Mouse (Mus musculus) heart, adult 9 months (tissue): ENCODE measurements around the gene Rpl13.
A peak's percentile ranks its signal among the peaks of the same experiment; 100 is the strongest.

Experiments used
- DNase-seq, 2 experiments: peaks; one replicate each; pipeline ENCODE4 v3.0.0; 2022; ENCODE audit warnings: low spot score in 2 of 2

Rpl13 gene

DNA sequence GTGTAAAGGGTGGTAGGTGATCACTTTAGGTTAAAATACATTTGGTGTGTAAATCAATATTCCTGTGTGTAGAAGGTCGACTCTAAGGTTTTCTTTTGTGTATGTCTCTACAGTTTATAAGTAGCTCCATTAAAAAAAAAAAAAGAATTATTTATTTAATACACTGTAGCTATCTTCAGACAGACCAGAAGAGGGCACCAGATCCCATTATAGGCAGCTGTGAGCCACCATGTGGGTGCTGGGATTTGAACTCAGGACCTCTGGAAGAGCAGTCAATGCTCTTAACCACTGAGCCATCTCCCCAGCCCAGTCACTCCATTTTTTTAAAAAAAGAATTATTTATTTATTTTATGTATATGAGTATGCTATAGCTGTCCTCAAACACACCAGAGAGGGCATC, 5.9 kb downstream of the Rpl13 start:
- no peak for DNase-seq

DNA sequence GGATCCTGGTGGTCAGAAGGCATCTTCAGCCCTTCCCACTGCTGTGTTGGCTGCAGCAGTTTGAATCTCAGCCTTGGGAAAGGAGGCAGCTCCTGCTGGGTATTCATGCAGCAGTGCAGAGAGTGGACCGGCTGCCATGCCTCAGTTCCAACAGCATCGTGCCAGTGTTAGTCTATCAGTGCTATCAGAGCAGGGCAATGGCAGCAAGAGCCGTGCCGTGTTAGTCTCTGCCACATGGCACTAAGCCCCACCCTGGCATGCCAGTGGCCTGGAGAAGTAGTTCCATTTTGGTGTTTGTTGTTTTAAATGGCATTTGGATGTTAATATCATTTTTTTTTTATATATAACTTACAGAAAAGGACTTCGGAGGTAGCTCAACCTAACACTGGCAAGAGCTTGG, 6.8 kb downstream of the Rpl13 start:
- no peak for DNase-seq

DNA sequence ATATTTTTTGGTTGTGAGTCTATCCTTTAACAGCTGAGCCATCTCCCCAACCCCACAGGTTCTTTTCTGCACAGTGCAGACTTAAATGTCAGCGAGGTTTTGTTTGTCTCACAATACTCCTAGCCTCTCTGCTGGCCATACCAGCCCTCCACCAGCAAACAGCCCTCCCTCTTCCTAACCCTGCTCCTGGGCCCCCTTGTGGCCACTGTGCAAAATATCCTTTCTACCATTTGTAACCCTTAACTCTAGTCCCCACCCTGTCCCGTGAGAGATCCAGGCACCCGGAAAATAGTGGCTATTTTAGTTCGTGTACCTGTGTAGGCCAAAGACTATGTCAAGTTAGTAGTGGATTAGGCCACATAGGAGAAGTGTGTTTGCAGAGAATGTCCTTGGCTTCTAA, 8.5 kb downstream of the Rpl13 start:
- no peak for DNase-seq

DNA sequence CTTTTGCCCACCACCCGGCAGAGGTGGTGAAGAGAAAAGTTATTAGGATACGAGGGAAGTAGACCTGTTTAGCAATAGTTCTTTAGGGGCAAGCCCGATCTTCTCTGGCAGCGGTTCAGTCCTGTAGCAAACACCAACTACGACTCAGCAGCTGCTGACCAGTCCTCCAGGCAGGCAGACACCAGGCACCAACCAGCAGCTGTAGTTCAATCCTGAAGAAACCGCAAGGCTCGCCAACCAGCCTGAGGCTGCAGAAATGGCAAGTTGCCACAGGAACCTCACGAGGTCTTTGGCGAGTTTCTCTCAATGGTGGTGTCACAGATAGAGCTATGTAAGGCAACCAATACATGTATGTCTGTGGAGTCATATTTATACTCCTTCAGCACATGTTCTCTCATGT, 10.7 kb downstream of the Rpl13 start:
- no peak for DNase-seq

DNA sequence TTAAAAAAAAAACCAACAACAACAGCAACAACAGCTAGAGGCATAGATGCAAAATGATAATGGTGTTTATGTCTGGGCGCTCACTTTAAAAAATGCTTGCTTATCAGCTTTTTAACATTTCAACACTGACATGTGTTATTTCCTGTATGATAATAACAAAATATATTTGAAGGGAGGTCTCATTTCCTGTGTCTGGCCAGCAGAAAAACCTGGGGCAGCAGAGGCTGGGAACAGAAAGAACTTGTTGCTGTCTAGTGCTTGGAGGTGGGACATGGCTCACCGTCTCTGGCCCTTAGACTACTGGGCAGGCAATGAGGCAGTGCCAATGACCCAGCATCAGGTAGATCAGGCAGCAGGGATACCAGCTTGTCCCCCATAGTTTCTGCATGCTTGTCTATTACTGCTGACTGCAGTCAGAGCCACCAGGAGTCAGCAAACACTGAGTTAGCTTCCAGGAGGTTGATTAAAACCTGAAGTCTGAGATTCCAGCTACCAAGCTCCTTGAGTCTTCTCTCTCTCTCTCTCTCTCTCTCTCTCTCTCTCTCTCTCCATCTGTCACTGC, 11.8 kb downstream of the Rpl13 start:
- DNase-seq: no peak

DNA sequence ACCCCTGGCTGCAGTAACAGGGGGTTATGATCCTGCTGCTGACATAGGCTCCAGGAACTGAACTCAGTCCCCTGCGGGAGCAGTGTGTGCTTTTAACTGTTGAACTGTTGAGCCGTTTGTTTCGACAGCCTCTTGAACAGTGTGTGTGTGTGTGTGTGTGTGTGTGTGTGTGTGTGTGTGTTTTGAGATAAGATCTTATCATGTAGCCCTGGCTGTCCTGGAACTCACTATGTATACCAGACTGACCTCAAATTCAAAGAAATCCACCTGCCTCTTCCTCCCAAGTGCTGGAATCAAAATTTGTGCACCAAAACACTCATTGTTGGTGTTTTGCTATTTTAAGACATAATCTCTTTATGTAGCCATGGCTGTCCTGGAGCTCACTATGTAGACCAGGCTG, 12.5 kb downstream of the Rpl13 start:
- DNase-seq: no peak

DNA sequence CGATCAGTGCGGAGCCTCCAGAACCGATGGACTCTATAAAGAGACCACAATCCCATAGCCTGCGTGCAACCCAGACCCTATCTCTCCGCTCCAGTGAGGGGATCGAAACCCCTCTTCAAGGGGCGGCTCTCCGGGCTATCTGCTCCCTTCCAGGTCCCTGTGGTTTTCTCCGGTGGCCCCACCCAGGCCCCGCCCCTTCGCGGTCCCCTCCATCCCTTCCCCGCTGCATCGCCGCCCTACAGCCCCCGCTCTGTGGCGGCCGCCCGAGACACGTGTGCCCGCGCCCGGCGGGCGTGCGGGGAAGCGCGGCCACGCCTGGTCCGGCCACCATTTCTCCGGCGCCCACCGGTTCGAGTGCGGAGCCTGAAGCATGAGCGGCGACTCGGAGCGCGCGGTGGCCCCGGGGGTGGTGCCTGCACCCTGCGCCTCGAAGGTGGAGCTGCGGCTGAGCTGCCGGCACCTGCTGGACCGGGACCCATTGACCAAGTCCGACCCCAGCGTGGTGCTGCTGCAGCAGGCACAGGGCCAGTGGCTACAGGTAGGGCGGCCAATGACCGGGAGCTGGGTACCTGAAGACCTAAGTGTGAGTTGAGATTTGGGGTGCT, 15.1 kb downstream of the Rpl13 start, which contains the start of gene Cpne7:
Cpne7 (plus strand) TSS at position 248 of the 605 bp plus-strand sequence.
- DNase-seq: no peak

DNA sequence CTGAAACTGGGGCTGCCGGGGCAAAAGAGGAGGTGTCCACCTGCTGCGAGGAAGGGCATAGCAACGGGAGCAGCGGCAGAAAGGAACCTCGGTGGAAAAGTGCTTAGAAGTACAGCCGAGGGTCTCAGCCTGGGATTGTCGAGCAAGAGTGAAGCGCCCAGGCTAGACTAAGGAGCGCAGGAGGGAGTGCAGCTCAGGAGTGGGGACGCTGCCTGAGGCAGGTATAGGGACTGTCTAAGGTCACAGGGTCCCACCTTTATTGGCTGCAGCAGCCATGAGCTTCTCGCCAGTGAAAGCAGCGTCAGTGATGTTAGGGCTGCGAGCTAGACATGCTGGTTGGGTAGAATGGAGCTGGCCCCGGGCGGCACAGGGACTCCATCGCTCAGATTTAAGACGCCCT, 15.6 kb downstream of the Rpl13 start:
- DNase-seq: no peak

DNA sequence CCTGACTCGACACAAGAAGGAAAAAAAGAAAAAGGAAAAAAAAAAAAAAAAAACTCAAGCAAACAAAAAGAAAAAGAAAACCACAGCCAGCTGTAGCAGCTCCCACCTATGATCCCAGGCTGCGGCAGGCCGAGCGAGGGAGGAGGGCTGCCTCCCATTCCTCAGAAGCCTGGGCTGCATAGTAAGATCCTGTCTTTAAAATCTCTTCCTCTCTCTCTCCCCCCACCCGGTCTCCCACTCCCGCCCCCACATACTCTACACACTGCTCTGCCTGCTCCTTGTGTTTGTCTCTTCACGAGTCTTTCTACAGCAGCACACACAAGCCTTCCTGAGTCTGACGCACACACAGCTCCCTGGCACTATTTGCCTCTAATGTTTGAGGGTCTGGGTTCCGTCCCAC, 19.9 kb downstream of the Rpl13 start:
- no peak for DNase-seq

DNA sequence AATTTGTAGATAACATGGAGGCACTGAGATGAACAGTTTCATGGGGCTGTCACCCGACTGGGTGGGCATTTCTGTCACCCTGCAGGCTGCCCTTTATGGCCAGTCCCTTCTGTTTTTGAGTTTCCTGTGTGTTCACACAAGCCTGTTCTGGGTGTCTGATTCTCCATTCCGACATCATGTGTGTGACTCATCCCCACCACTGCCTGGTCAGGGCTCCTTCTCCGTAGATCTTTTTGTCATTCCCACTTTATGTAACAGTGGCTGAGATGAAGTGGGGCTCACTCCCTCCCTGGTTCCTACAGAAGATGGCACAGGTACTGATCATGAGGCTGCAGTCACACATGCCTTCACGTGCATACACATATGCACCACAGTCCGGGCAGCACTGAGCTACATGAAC, 20.5 kb downstream of the Rpl13 start:
- no peak for DNase-seq

DNA sequence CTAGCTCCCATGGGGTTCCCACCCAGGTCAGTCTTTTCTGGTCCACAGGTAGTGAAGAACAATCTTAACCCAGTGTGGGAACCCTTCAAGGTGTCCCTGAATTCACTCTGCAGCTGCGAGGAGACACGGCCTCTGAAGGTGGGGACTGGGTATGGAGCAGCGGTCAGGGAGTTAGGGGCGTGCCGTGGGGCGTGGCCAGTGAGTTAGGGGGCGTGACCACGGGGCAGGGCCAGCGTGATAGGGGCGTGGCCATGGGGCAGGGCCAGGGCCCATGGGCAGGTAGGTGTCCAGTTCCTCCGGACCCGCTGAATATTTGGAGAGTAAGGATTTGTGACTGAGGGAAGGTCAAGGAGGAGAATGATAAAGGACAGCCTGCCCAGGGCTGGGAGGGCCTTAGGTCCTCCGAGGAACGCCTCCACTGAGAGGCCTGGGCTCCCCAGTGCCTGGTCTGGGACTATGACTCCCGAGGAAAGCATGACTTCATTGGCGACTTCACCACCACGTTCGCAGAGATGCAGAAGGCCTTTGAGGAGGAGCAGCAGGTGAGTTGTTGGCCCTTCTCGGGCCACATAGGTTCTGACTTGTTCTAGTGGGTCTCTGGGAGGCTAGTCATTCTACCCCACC, 24.2 kb downstream of the Rpl13 start:
- DNase-seq: no peak

DNA sequence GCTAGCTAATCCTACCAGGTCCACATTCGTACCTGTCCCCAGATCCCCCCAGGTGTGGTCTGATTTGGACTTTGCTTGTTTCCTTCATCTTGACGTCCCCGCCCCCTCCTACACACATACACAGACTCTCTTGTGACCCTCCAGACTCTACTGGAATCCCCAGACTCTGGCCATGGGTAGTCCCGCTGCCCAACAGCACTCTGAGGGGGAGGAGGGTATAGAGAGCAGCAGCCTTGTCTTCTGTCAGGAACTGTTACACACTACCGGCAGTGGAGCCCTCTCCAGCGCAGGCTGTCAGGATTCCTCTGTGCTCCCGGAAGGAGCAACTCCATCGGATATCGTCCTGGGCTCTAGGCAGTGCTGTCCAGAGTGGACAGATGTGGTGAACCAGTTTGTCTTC, 28.9 kb downstream of the Rpl13 start:
- DNase-seq: peak in 1 of 2 experiments; percentile 28

DNA sequence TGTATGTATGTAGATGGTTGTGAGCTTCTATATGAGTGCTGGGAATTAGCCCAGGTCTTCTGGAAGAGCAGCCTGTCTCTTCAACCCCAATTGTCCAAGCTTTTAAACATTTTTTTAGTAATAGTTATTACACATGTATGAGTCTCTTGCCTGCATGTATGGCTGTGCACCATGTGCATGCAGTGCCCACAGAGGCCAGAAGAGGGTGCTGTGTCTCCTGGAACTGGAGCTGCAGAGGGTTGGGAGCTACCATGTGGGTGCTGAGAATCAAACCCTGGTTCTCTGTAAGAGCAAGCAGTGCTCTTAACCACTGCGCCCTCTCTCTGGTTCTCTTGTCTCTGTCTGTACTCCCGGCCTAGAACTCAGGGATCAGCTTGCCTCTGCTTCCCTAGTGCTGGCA, 30.8 kb downstream of the Rpl13 start:
- no peak for DNase-seq

DNA sequence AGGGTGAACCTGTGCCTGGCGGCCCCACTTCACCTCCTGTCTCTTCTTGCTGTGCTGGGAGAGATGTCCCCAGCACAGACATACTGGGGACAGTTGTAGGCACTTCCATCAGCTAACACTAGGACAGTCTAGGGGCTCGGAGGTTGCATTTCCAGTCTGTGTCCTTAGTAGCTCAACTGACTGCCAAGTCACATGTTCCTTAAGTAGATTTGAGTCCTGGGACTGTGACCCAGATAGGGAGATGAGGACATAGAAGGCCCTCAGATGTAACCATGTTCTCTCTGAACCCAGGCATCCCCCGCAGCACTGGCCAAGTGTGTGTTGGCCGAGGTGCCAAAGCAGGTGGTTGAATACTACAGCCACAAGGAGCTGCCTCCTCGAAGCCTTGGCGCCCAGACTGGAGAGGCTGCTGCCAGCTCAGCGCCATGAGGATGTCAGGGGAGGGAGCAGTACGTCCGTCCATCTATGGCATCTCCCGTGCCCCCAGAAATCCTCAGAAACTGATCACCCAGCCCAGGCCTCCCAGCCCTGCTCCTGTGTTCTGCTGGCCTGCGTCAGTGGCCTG, 32.1 kb downstream of the Rpl13 start:
- DNase-seq: no peak

DNA sequence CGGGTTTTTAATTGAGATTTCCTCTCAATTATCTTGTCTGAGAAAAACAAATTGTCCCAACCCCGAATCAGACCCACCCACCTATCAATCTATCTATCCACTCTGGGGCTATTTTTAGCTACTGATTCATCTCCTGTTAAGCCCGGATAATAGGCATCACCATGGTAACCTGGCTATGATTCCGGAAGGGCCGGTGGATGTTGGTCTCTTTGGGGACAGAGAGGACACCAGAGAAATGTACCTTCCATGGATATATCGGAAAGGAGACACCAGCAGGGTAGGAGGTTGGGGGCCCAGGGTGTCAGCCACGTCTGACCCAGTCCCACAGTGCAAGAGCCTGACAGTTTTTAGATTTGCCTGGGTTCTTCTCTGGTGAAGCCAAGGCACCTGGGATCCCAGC, 33.3 kb downstream of the Rpl13 start:
- DNase-seq: no peak

DNA sequence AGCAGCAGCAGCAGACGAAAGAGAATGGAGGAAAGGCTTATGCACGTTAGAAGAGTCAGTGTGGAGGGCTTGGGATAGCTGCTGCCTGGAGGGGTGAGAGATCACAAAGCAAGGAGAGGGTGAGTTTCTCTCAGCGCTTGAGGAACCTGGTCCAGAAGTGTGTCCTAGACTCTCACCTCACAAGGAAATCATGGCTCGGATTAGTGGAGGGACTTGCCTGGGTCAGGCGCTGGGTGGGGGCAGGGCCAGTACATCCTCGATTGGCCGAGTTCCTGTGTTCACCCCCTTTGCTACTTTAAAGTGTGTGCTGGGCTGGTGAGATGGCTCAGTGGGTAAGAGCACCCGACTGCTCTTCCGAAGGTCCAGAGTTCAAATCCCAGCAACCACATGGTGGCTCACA, 33.7 kb downstream of the Rpl13 start:
- no peak for DNase-seq

DNA sequence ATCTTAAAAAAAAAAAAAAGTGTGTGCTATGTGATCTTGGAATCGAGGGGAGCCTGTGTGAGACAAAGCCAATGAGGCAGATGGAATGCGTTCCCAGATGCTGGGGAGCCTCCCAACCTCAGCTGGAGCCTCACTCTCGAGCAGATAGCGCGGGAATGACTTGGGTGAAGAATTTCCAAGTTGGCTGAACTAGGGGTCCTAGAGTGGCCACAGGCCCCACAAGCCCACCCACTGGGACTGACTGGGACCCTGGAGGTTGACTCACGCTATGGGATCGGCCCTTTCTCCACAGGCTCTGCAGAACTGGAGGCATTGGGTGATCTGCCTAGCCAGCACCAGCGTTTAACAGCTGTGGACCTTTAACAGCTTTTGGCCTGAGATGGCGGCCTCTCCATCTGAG, 34.1 kb downstream of the Rpl13 start:
- peak; percentile 73 to 74 for DNase-seq

DNA sequence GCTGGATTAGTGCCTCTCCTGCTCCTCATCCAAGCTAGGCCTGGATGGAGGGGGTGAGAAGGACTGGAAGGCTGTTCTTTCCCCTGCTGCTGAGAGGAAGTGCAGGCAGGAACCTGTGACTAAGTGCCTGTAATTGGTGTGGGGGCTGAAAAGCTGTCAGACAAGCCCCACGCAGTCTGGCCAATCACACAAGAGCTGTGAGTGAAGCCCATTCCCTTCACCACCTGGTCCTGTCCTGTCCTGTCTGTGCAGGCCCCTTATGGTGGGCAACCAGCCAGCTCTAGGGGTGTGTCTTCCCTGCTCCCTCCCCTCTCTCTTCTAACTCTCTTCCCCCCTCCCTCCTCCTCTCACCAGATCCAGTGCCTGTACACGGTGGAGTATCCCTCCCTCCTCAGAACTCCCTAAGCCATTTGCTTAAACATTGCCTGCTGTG, 35.5 kb downstream of the Rpl13 start:
- DNase-seq: peak; percentile 32 to 43

DNA sequence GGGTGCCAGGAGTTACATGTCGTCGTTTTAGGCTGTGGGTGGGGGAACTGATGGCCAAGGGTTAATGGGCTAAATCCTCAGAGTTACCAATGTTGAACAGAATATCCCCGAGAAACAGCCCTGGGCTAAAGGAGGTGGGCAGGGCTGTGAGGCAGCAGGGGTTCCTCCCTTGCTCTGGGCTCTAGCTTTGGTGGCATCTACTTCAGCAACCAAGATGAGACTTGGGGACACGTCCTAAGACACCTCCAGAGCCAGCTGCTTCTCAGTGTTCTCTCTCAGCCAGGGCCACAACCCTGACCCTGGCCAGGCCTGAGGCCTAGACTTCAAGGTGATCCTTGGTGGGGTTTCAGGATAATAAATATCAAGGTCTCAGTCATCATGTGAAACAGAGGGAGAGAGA, 36.6 kb downstream of the Rpl13 start:
- DNase-seq: no peak

DNA sequence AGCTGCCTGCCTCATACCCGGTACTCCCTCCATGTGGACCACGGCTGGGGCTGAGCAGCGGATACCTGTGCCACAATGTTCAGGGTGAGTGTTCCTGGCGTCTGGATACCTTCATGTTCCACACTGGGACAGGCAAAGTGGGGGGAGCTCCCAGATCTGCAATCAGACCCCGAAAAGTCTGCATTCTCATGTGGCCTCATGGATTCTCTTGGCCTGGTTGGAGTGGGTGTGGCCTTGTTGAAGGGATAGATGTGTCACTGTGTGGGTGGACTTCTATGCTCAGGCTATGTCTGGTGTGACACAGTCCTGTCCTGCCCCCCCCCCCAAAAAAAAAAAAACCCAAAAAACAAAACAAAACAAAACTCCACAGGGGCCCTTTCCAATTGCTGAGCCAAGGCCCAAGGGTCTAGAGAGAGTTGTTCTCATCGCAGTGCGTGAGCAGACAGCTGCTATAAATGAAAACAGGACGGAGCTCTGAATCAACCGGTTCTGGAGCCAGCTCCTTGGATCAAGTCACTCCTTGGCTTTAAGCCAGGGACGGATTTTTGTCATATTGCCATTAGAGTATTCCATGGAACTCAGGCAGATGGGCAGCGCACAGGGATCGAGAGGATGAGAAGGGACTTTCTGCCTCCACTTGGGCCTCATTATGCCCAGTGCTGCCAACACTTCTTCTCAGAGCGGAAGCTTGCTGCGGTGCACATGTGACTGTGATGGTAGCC, 39.8 kb downstream of the Rpl13 start:
- peak; percentile 89 to 94 for DNase-seq

DNA sequence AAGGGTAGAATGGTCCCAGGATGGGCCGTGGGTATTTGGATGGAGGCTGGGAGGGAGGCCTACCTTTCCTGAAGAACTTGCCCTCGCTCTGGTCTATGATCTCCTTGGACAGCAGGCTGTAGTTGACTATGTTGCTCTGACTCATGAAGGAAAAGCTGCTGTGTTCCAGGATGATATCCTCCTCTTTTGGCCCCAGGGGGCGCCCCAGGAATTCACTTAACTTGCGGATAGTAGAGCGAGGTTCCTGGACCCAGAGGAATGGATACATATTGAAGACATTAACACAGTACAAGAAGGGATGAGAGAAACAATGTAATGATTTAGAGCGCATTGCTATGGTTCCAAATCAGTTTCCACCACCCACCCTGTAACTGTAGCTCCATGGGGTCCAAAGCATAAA, 43.1 kb downstream of the Rpl13 start:
- peak; percentile 53 to 61 for DNase-seq

DNA sequence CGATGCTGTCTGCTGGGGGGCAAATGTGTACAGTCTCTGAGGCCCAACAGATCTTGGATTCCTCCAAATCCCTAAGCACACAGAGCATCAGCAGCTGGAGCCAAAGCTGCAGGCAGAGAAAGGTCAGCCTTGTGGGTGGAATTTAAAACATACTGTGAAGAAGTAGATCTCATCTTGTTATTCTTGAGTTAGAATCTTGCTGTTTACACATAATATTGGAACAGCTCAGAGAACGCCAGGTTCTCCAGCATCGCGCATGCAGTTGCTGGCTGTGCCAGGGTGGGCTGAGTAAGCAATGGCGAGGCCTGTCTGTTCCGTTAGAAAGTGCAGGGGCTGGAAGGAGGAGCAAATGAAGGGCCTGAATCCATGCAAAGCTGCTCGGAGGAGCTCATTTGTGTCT, 44.2 kb downstream of the Rpl13 start:
- peak; percentile 39 to 45 for DNase-seq

DNA sequence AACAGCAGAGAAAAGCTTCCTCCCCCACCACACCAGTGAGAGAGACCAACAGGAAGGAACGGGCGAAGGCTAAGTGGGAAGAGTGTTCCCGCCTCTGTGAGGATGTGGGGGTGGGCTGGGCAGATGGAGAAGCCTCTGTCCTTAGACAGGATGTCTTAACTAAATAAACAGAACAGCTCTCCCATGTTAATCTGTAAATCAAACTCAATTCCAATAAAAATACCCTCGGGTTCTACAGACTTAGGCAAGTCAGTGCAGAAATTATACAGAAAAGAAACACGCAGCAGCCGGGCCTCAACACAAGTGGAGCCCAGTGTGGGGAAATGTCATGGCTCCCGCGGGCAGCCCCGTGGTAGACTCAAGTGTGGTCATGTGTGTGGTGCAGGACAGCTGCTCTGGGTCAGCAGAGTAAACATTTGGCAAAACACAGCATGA, 48.6 kb downstream of the Rpl13 start:
- DNase-seq: no peak
